12 mouse cellular contexts compared by ENCODE assay signal in genomic region chr3:81563858-81564756, GRCm38 (mm10).
A peak's percentile ranks its signal among the peaks of the same experiment; 100 is the strongest.
DNase-seq lines count a peak whose midpoint lies in the region; ATAC-seq lines count a peak whose summit lies in the region.
"Had no signal": no experiment of that assay in that cellular context is flagged by ENCODE, and none has a peak within 500 bp of the region (broad histone marks: within the 10 kb centered on the region; RNA-seq: fewer than 3 reads in every experiment).

No protein-coding gene starts in this region.

- no peaks in the 10 kb centered on the region for H3K4me1 ChIP-seq in heart, embryonic 12.5 days (replicated peaks)
- H3K4me1 ChIP-seq: kidney, embryonic 15.5 days; liver, embryonic 12.5 days had no signal

- DNase-seq in heart, adult 18-20 months, result peak; percentile 6 to 16
- DNase-seq in 416B (ENCODE audit: low read depth), result peak; percentile 43
- DNase-seq in adrenal gland, postnatal 36 days, result peak; percentile 36 to 46
- peak; percentile 35 for DNase-seq in lung, postnatal 36 days
- DNase-seq in retina, postnatal 1 day, result no peak
- DNase-seq in right cerebral cortex, postnatal 10 days (ENCODE audit: low spot score in 2 of 2), result no peak
- DNase-seq in right cerebral cortex, adult 18-20 months, result no peak
- DNase-seq: thymus, adult 2 months had no signal

- H3K27ac ChIP-seq in heart, embryonic 12.5 days (ENCODE audit: poor library complexity, severe bottlenecking), result no peak overlapping the region
- H3K27ac ChIP-seq: kidney, embryonic 15.5 days; liver, embryonic 12.5 days had no signal

- no peaks in the 10 kb centered on the region for H3K36me3 ChIP-seq in heart, embryonic 12.5 days
- H3K36me3 ChIP-seq: kidney, embryonic 15.5 days; liver, embryonic 12.5 days had no signal

- ATAC-seq in heart, embryonic 12.5 days (ENCODE audit: insufficient number of reproducible peaks, low FRiP score), result no peak
- ATAC-seq: liver, embryonic 12.5 days had no signal

- H3K9me3 ChIP-seq in heart, embryonic 12.5 days (replicated peaks), result no peaks in the 10 kb centered on the region
- H3K9me3 ChIP-seq: kidney, embryonic 15.5 days; liver, embryonic 12.5 days had no signal

- H3K9ac ChIP-seq in heart, embryonic 12.5 days, result no peak overlapping the region
- H3K9ac ChIP-seq: kidney, embryonic 15.5 days; liver, embryonic 12.5 days had no signal

- WGBS in heart, embryonic 12.5 days, result 68% methylated on average over 7 of the region's 7 CpGs

- H3K4me3 ChIP-seq in heart, embryonic 12.5 days, result no peak overlapping the region
- H3K4me3 ChIP-seq: erythroblast, embryonic 14.5 days; kidney, embryonic 15.5 days; liver, embryonic 12.5 days had no signal

- H3K27me3 ChIP-seq in heart, embryonic 12.5 days (replicated peaks), result no peaks in the 10 kb centered on the region
- H3K27me3 ChIP-seq: kidney, embryonic 15.5 days; liver, embryonic 12.5 days had no signal

- no peak overlapping the region for H3K4me2 ChIP-seq in heart, embryonic 12.5 days
- H3K4me2 ChIP-seq: kidney, embryonic 15.5 days; liver, embryonic 12.5 days had no signal

Comparison
In these comparisons a context has a peak if more than half of its experiments do, and no peak if none do; other contexts are left out.
1. DNase-seq: peak in heart, adult 18-20 months (2 of 2), 416B (single experiment), adrenal gland, postnatal 36 days (2 of 2) and lung, postnatal 36 days (single experiment); none in retina, postnatal 1 day (single experiment), right cerebral cortex, postnatal 10 days (0 of 2) and right cerebral cortex, adult 18-20 months (single experiment).